Mouse (Mus musculus) embryonic facial prominence, embryonic 14.5 days (tissue): Measurements from ENCODE around the gene Gm21663. TPM values are rescaled to one million over a fixed set of nuclear protein-coding genes. Genes with fewer than 3 reads are reported as not detected.

Source experiments
- ATAC-seq: fragments of 200-750 bp; cut with Nextera tagmentation; 2 replicates; pipeline ENCODE4 v1.8.0; 2017; ENCODE audit warnings: low read depth, moderate number of reproducible peaks, moderate TSS enrichment
- DNase-seq: peaks from one replicate; pipeline ENCODE4 v3.0.0-alpha.2; 2015; ENCODE audit warnings: low spot score
- H3K27ac ChIP-seq: fragments of 300-500 bp; sonication (generic); replicated peaks from 2 replicates; pipeline ENCODE4 v1.5.1; 2014; ENCODE audit warnings: low read depth, mild to moderate bottlenecking, low read length, moderate library complexity
- H3K27me3 ChIP-seq: fragments of 300-500 bp; sonication (generic); replicated peaks from 2 replicates; pipeline ENCODE4 v1.6.1; 2014; ENCODE audit warnings: low read length; ENCODE audit not compliant: control insufficient read depth, insufficient read depth
- H3K36me3 ChIP-seq: fragments of 300-500 bp; sonication (generic); 2 replicates; pipeline ENCODE4 v1.6.1; 2014; ENCODE audit warnings: low read length, mixed read lengths; ENCODE audit not compliant: control insufficient read depth, insufficient read depth
- H3K4me1 ChIP-seq: fragments of 300-500 bp; sonication (generic); 2 replicates; pipeline ENCODE4 v1.6.1; 2014; ENCODE audit warnings: antibody characterized with exemption, low read length; ENCODE audit not compliant: control insufficient read depth, insufficient read depth
- H3K4me2 ChIP-seq: fragments of 300-500 bp; sonication (generic); 2 replicates; pipeline ENCODE4 v1.6.1; 2014; ENCODE audit warnings: low read depth, mild to moderate bottlenecking, low read length, moderate library complexity, mixed read lengths
- H3K4me3 ChIP-seq: fragments of 300-500 bp; sonication (generic); 2 replicates; pipeline ENCODE4 v1.5.1; 2014; ENCODE audit warnings: low read depth, mild to moderate bottlenecking, low read length
- H3K9ac ChIP-seq: fragments of 300-500 bp; sonication (generic); 2 replicates; pipeline ENCODE4 v1.6.1; 2014; ENCODE audit warnings: low read depth, mild to moderate bottlenecking, low read length, moderate library complexity, mixed read lengths
- H3K9me3 ChIP-seq: fragments of 300-500 bp; sonication (generic); 2 replicates; pipeline ENCODE4 v1.6.1; 2016; ENCODE audit warnings: low read length; ENCODE audit not compliant: control insufficient read depth
- WGBS: fragments of 180-500 bp; shearing (Covaris S2); extraction: QIAGEN DNeasy Blood & Tissue Kit; methylation state at CpG from one replicate; pipeline ENCODE4 v1.1.7; 2014; 5-methylcytosine and 5-hydroxymethylcytosine counted together
- polyA plus RNA-seq: library from polyadenylated mRNA; unstranded; fragments of >200 nt; fragmentation: Nextera tagmentation; extraction: Ambion mirVana; gene quantifications from 2 replicates; pipeline ENCODE4 v1.2.1, GENCODE M21; 2014

Gm21663 gene
- polyA plus RNA-seq, 1 experiment from 2014 or later = 0.15 TPM

GRCm38 (mm10) chr5:25886708-25887107 is 55.5 kb downstream of the Gm21663 start:
- no peak for DNase-seq
- Histone ChIP-seq H3K4me3 (no peak overlapping the region), H3K4me2 (no peak overlapping the region), H3K9ac (no peak overlapping the region), H3K36me3 (no peaks in the 10 kb centered on the region), H3K27ac (no peak overlapping the region), H3K27me3 (no peaks in the 10 kb centered on the region), H3K9me3 (0 out of 2 replicates have a peak, but pooled peaks cover 8% of the 10 kb centered on the region), H3K4me1 (no peaks in the 10 kb centered on the region)
- WGBS = 65% methylated on average over 3 of the region's 3 CpGs
- no peak for ATAC-seq

Other genes starting within 250 kb of the Gm21663 start
- 3.6 and 4.1 TPM in 2 replicates for gene Xrcc2, start 236.6 kb downstream of the Gm21663 start, polyA plus RNA-seq
- 7.6 and 9.3 TPM in 2 replicates for gene Actr3b, start 182.4 kb downstream of the Gm21663 start, polyA plus RNA-seq
- 0.14 and 0.20 TPM in 2 replicates for gene Gm21671, start 12.0 kb upstream of the Gm21663 start, polyA plus RNA-seq
- 0.22 and 0.38 TPM in 2 replicates for gene Gm21680, start 30.3 kb upstream of the Gm21663 start, polyA plus RNA-seq
- gene Gm21698, start 46.3 kb upstream of the Gm21663 start, polyA plus RNA-seq = 0.17 and 0.21 TPM in 2 replicates
- 0.14 TPM in 1 of 2 replicates, not detected in the other for gene Gm1979, start 62.4 kb upstream of the Gm21663 start, polyA plus RNA-seq
- gene Gm5862, start 80.5 kb upstream of the Gm21663 start, polyA plus RNA-seq = 0.17 TPM in 1 of 2 replicates, not detected in the other
- gene Speer4a, start 97.2 kb upstream of the Gm21663 start, polyA plus RNA-seq = 0.08 and 0.26 TPM in 2 replicates
- 0.14 and 0.20 TPM in 2 replicates for gene Gm7347, start 116.2 kb upstream of the Gm21663 start, polyA plus RNA-seq
- 0.07 and 0.12 TPM in 2 replicates for gene Gm10471, start 146.9 kb upstream of the Gm21663 start, polyA plus RNA-seq
- gene 5031410I06Rik, start 163.0 kb upstream of the Gm21663 start, polyA plus RNA-seq = 0.18 and 0.43 TPM in 2 replicates
- gene Gm10220, start 179.0 kb upstream of the Gm21663 start, polyA plus RNA-seq = 0.10 and 0.24 TPM in 2 replicates